Mouse (Mus musculus) cerebellum, adult 2 months (tissue): Measurements from ENCODE around the gene Rad17.

Source experiments
- CTCF ChIP-seq: fragments of 200-500 bp; IDR thresholded peaks from 2 replicates; pipeline ENCODE4 v1.5.1; 2011; ENCODE audit warnings: low read depth, mild to moderate bottlenecking, control low read depth, low read length, moderate library complexity, borderline replicate concordance; ENCODE audit not compliant: insufficient read depth
- POLR2A ChIP-seq: fragments of 200-500 bp; IDR thresholded peaks from 2 replicates; pipeline ENCODE4 v1.6.1; 2011; ENCODE audit warnings: low read length, control low read depth, borderline replicate concordance; ENCODE audit not compliant: insufficient read depth

GRCm38 (mm10) chr13:100603738-100604095 lies 47.1 kb downstream of the Rad17 start:
- TF ChIP-seq CTCF (no peak), POLR2A (no peak)
